Mouse (Mus musculus) myocyte (in vitro differentiated cells): Measurements from ENCODE around the gene Man1c1.

Experiments used
- CEBPB ChIP-seq: IDR thresholded peaks from 2 replicates; pipeline ENCODE4 v1.6.1; 2011; ENCODE audit warnings: mild to moderate bottlenecking, moderate library complexity; ENCODE audit not compliant: poor library complexity, insufficient read depth, severe bottlenecking
- MAX ChIP-seq: IDR thresholded peaks from one replicate; pipeline ENCODE4 v1.6.1; 2011; ENCODE audit warnings: low read depth, mild to moderate bottlenecking, control low read depth
- POLR2A ChIP-seq: IDR thresholded peaks from one replicate; pipeline ENCODE4 v1.6.1; 2011; ENCODE audit warnings: low read depth, mild to moderate bottlenecking, control low read depth, moderate library complexity; ENCODE audit not compliant: insufficient read length
- REST ChIP-seq: IDR thresholded peaks from one replicate; pipeline ENCODE4 v1.6.1; 2011; ENCODE audit warnings: mild to moderate bottlenecking, control low read depth, moderate library complexity; ENCODE audit not compliant: insufficient read depth, insufficient read length
- SRF ChIP-seq: IDR thresholded peaks from one replicate; pipeline ENCODE4 v1.6.1; 2011; ENCODE audit warnings: low read depth; ENCODE audit not compliant: control insufficient read depth, insufficient read length
- USF1 ChIP-seq: IDR thresholded peaks from one replicate; pipeline ENCODE4 v1.6.1; 2011; ENCODE audit warnings: low read depth, mild to moderate bottlenecking, control low read depth, moderate library complexity

DNA sequence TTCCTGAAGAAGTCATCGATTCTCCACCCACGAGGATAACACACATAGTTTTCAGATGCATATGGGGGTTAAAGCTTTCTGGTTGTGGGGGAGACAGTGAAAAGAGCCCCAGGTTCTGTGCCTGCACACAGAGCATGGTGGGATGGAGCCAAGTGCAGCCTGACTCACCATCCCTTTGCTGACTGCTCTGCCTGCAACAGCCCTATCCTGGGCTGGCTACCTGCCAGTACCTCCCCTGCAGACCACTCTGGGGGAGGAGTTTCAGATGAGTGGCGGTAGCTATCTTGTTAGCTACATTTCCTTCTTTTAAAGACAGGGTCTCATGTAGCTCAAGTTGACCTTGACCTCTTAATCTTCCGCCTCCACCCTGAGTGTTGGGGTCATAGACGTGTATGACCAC lies 125.7 kb downstream of the Man1c1 start:
- TF ChIP-seq MAX (no peak), POLR2A (no peak), CEBPB (no peak), REST (no peak), USF1 (no peak), SRF (no peak)
